Mouse (Mus musculus): ENCODE data around the gene Sp9.

DNA sequence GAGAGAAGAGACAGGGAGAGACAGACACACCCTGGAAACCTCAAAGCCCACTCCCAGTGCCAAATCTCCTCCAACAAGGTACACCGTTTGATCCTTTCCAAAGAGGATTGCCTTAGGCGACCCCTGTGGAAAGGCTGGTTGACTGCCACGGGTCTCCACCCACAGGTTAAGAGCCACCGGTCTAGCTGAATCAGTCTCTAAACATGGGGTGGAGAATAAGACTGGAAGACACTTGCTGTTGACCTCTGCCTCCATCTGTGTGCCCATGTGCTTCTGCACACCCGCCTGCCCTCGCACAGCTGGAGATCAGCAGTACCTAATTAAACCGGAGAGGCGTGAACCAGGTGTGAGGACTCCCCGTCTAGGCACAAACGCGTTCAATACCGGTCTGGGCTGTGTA lies 51.3 kb downstream of the Sp9 start:
- TF ChIP-seq CTCF (IDR thresholded peaks at IDR 0.05) (no peak), POLR2A (IDR thresholded peaks at IDR 0.05; ENCODE audit: insufficient read depth, low read depth, low read length) (no peak), EP300 (IDR thresholded peaks at IDR 0.05; ENCODE audit: insufficient read depth, low read depth, low read length) (no peak)

All from heart, adult 2 months (tissue).